Mouse (Mus musculus): ENCODE measurements around the gene Ints13. TPM values are rescaled to one million over a fixed set of nuclear protein-coding genes. Genes with fewer than 3 reads are reported as not detected.
"Not testable (repeated sequence)": the region's sequence is repeated elsewhere in the genome, so short reads cannot be mapped to it uniquely, and the experiment has no call there.

Ints13 gene
- polyA plus RNA-seq, 1 experiment from 2014 or later: 74.2 TPM

DNA sequence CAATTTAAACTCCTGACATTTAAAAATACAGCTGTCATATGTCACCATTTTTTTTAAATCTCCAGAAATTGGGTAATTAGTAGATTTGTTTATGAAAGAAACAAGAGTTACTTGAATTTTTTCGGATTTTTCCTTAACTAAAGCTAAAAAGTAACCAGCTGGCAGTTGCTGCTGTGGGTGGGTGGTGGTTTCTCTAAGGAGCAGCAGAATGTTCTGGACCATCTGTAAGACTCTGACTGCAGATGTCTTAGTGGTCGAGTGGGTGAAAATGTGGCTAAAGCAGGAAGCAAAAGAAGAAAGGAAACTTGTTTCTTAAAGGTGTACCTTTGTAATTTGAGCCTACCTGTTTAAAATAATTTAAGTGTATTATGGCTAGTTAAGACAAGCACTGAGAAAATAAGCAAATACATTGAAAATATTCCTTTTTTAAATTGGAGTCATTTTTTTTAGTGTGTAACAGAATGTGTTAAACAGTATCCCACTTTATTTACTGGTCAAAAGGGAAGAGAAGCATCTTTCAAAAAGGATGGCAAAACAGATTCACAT lies 2.8 kb upstream of the Ints13 start:
- H3K9me3 ChIP-seq (replicated peaks): no peaks in the 10 kb centered on the region
- peaks cover 26% of the 10 kb centered on the region for H3K4me1 ChIP-seq
- no peak overlapping the region for H3K9ac ChIP-seq
- H3K27me3 ChIP-seq: no peaks in the 10 kb centered on the region
- peaks cover under 1% of the 10 kb centered on the region; the same call in 1 of the 2 replicates for H3K36me3 ChIP-seq (ENCODE audit: poor library complexity, severe bottlenecking)
- no peak overlapping the region for H3K4me2 ChIP-seq
- no peak overlapping the region for H3K27ac ChIP-seq
- no peak overlapping the region for H3K4me3 ChIP-seq
- ATAC-seq: no peak
- WGBS: 43% methylated on average over 2 of the region's 2 CpGs

GRCm38 (mm10) chr6:146578586-146578985 lies 951 bp upstream of the Ints13 start:
- Histone ChIP-seq H3K36me3 (ENCODE audit: poor library complexity, severe bottlenecking) (no peaks in the 10 kb centered on the region), H3K9me3 (replicated peaks) (no peaks in the 10 kb centered on the region), H3K4me3 (peak overlapping the region; percentile 92), H3K27ac (0 out of 2 replicates have a peak overlapping the region, but pooled peaks have one; percentile 93), H3K9ac (peak overlapping the region; percentile 93), H3K27me3 (no peaks in the 10 kb centered on the region), H3K4me1 (peaks cover 35% of the 10 kb centered on the region), H3K4me2 (peak overlapping the region; percentile 84)
- no peak for ATAC-seq
- WGBS: 13% methylated on average over 7 of the region's 7 CpGs

- Histone ChIP-seq H3K4me3 (peak overlapping the region; percentile 92), H3K4me1 (peaks cover 35% of the 10 kb centered on the region), H3K27ac (peak overlapping the region; percentile 93), H3K9me3 (replicated peaks) (no peaks in the 10 kb centered on the region), H3K9ac (peak overlapping the region; percentile 93), H3K27me3 (no peaks in the 10 kb centered on the region), H3K4me2 (peak overlapping the region; percentile 84), H3K36me3 (ENCODE audit: poor library complexity, severe bottlenecking) (no peaks in the 10 kb centered on the region)
- WGBS: 1% methylated on average over 22 of the region's 22 CpGs
- ATAC-seq: no peak
Observed at GRCm38 (mm10) chr6:146578111-146578531, 486 bp upstream of the Ints13 start.

GRCm38 (mm10) chr6:146576903-146577302 lies 732 bp downstream of the Ints13 start, which contains the start of gene Fgfr1op2:
Fgfr1op2 (plus strand) TSS chr6:146577203.
- H3K9ac ChIP-seq: peak within 1 kb of the TSS; percentile 93
- peak within 1 kb of the TSS; percentile 84 for H3K4me2 ChIP-seq
- H3K27me3 ChIP-seq: no peaks in the 10 kb centered on the region
- no peak for ATAC-seq
- peaks cover 35% of the 10 kb centered on the region for H3K4me1 ChIP-seq
- H3K4me3 ChIP-seq: peak within 1 kb of the TSS; percentile 92
- H3K27ac ChIP-seq: peak within 1 kb of the TSS; percentile 93
- no peaks in the 10 kb centered on the region for H3K9me3 ChIP-seq (replicated peaks)
- WGBS: under 1% methylated on average over 13 of the region's 13 CpGs
- no peaks in the 10 kb centered on the region for H3K36me3 ChIP-seq (ENCODE audit: poor library complexity, severe bottlenecking)

GRCm38 (mm10) chr6:146572073-146572472 lies 5.6 kb downstream of the Ints13 start:
- ATAC-seq: no peak
- 0 out of 2 replicates have a peak, but pooled peaks cover 9% of the 10 kb centered on the region for H3K36me3 ChIP-seq (ENCODE audit: poor library complexity, severe bottlenecking)
- no peaks in the 10 kb centered on the region for H3K9me3 ChIP-seq (replicated peaks)

DNA sequence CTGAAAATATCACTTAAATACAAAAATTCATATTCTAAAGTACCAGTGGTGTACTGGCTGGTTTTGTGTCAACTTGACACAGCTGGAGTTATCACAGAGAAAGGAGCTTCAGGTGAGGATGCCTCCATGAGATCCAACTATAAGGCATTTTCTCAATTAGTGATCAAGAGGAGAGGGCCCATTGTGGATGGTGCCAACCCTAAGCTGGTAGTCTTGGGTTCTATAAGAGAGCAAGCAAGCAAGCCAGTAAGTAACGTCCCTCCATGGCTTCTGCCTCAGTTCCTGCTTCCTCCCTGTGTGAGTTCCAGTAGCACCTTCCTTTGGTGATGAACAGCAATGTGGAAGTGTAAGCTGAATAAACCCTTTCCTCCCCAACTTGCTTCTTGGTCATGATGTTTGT lies 15.2 kb downstream of the Ints13 start:
- peaks cover 60% of the 10 kb centered on the region for H3K36me3 ChIP-seq (ENCODE audit: poor library complexity, severe bottlenecking)
- not testable (repeated sequence) for H3K9ac ChIP-seq; ATAC-seq; H3K9me3 ChIP-seq (replicated peaks); H3K4me1 ChIP-seq; H3K4me2 ChIP-seq; H3K27ac ChIP-seq; H3K4me3 ChIP-seq; H3K27me3 ChIP-seq
- WGBS: 80% methylated on average over 1 of the region's 1 CpGs

More at GRCm38 (mm10) chr6:146572073-146572472, 5.6 kb downstream of the Ints13 start:
- Histone ChIP-seq H3K4me2 (no peak overlapping the region), H3K27ac (no peak overlapping the region), H3K4me1 (peaks cover 22% of the 10 kb centered on the region), H3K4me3 (no peak overlapping the region), H3K9ac (no peak overlapping the region), H3K27me3 (no peaks in the 10 kb centered on the region)

DNA sequence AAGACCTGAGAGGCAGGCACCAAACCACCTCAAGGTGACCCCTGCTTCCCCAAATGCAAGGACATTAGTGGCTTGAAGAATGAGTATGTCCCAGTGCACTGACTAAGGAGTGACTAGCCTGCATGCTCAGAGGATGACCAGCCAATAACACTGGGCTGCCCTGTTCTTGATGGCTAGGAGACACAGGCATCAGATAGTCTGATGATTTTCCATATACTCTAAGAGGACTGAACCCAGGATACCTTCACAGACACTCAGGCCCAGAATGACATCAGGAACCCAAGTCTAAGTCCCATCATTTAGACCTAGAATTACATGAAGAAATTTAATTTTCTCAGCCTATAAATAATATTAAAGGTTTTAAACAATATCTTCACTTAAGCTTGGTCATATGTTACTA lies 26.3 kb downstream of the Ints13 start:
- H3K36me3 ChIP-seq (ENCODE audit: poor library complexity, severe bottlenecking): peaks cover 88% of the 10 kb centered on the region
- no peaks in the 10 kb centered on the region for H3K27me3 ChIP-seq
- H3K4me3 ChIP-seq: no peak overlapping the region
- no peak overlapping the region for H3K27ac ChIP-seq
- H3K9me3 ChIP-seq (replicated peaks): no peaks in the 10 kb centered on the region
- no peak for ATAC-seq
- no peak overlapping the region for H3K4me2 ChIP-seq
- H3K4me1 ChIP-seq: no peaks in the 10 kb centered on the region
- H3K9ac ChIP-seq: no peak overlapping the region

DNA sequence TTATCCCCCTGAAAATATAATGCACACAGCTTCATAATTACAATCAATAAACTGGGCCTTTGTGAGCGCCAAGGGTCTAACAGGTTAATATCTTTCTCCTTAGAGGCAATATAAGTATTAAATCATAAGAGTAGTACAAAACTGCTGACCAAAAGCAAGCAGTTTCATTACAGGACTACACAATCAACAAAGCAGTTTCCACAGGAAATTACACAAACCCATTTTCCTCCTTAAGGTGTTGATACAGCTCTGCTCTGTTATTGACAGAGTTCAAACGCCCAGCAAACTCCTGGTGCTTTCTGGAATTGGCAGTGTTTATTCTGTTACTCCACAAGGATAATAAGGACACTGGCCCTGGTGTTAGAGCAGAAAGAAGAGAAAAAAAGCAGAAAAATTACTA lies 27.2 kb downstream of the Ints13 start:
- Histone ChIP-seq H3K36me3 (ENCODE audit: poor library complexity, severe bottlenecking) (peaks cover 83% of the 10 kb centered on the region), H3K27me3 (no peaks in the 10 kb centered on the region), H3K27ac (no peak overlapping the region), H3K9me3 (replicated peaks) (no peaks in the 10 kb centered on the region), H3K4me3 (no peak overlapping the region), H3K4me2 (no peak overlapping the region), H3K9ac (no peak overlapping the region), H3K4me1 (no peaks in the 10 kb centered on the region)
- 89% methylated on average over 2 of the region's 2 CpGs for WGBS
- no peak for ATAC-seq

- WGBS: 92% methylated on average over 5 of the region's 5 CpGs
Observed at GRCm38 (mm10) chr6:146545289-146545865, 32.3 kb downstream of the Ints13 start.

DNA sequence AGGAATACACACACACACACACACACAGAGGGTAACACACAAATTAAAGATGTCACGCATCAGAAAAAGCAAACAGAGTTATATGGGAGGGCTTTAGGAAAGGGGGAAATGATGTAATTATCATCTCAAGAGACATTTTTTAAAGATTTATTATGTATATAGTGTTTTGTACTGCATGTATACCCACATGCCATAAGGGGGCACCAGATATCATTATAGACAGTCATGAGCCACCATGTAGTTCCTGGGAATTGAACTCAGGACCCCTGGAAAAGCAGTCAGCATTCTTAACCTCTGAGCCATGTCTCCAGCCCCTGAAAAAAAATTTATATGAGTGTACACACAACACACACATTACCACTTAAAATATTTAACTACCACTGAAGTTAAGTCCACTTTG lies 33.0 kb downstream of the Ints13 start:
- Histone ChIP-seq H3K36me3 (ENCODE audit: poor library complexity, severe bottlenecking) (peaks cover 30% of the 10 kb centered on the region), H3K4me1 (no peaks in the 10 kb centered on the region), H3K27me3 (no peaks in the 10 kb centered on the region), H3K27ac (no peak overlapping the region), H3K9me3 (replicated peaks) (no peaks in the 10 kb centered on the region), H3K9ac (no peak overlapping the region), H3K4me3 (no peak overlapping the region), H3K4me2 (no peak overlapping the region)
- 93% methylated on average over 1 of the region's 1 CpGs for WGBS
- no peak for ATAC-seq

More at GRCm38 (mm10) chr6:146545289-146545865, 32.3 kb downstream of the Ints13 start:
- Histone ChIP-seq H3K9ac (no peak overlapping the region), H3K27ac (no peak overlapping the region), H3K4me3 (no peak overlapping the region), H3K36me3 (ENCODE audit: poor library complexity, severe bottlenecking) (peaks cover 37% of the 10 kb centered on the region), H3K4me1 (no peaks in the 10 kb centered on the region), H3K4me2 (no peak overlapping the region), H3K9me3 (replicated peaks) (no peaks in the 10 kb centered on the region), H3K27me3 (no peaks in the 10 kb centered on the region)
- no peak for ATAC-seq

GRCm38 (mm10) chr6:146540386-146540785 lies 37.2 kb downstream of the Ints13 start:
- 85% methylated on average over 3 of the region's 3 CpGs for WGBS
- Histone ChIP-seq H3K36me3 (ENCODE audit: poor library complexity, severe bottlenecking) (no peaks in the 10 kb centered on the region), H3K4me3 (no peak overlapping the region), H3K4me2 (no peak overlapping the region), H3K9me3 (replicated peaks) (no peaks in the 10 kb centered on the region; the same call in 1 of the 2 replicates), H3K27me3 (no peaks in the 10 kb centered on the region), H3K4me1 (no peaks in the 10 kb centered on the region), H3K27ac (no peak overlapping the region), H3K9ac (no peak overlapping the region)
- no peak for ATAC-seq

DNA sequence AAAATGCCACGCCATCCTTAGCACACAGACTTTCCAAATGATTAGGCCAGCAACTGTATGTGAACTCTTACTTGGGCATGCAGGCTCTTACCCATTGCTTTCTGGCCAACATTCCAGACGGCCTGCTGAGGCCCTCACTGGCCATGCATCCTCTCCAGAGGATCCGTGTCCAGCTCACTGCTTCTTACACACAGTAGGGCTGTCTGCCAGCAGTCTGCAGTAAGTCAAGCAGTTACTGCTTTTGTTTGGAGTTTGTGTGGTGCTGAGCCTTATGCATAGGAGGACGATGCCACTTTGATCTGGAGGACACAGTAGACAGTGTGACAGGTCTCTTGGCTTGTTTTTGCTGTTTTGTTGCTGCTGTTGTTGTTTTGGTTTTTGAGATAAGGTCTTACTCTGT lies 39.0 kb downstream of the Ints13 start:
- Histone ChIP-seq H3K27me3 (no peaks in the 10 kb centered on the region), H3K4me1 (no peaks in the 10 kb centered on the region), H3K27ac (no peak overlapping the region), H3K36me3 (ENCODE audit: poor library complexity, severe bottlenecking) (no peaks in the 10 kb centered on the region), H3K9me3 (replicated peaks) (no peaks in the 10 kb centered on the region; the same call in 1 of the 2 replicates), H3K4me3 (no peak overlapping the region), H3K4me2 (no peak overlapping the region), H3K9ac (no peak overlapping the region)
- no peak for ATAC-seq
- 67% methylated on average over 4 of the region's 4 CpGs for WGBS

- Histone ChIP-seq H3K36me3 (ENCODE audit: poor library complexity, severe bottlenecking) (no peaks in the 10 kb centered on the region), H3K9ac (no peak overlapping the region), H3K27ac (no peak overlapping the region), H3K4me1 (no peaks in the 10 kb centered on the region), H3K27me3 (no peaks in the 10 kb centered on the region), H3K4me2 (no peak overlapping the region), H3K4me3 (no peak overlapping the region), H3K9me3 (replicated peaks) (no peaks in the 10 kb centered on the region; the same call in 1 of the 2 replicates)
- whole genome bisulfite sequencing: 76% methylated on average over 2 of the region's 2 CpGs
- no peak for ATAC-seq
Observed at GRCm38 (mm10) chr6:146538071-146538470, 39.6 kb downstream of the Ints13 start.

Measured in forebrain, embryonic 13.5 days (tissue).